Mouse (Mus musculus) layer of hippocampus, postnatal 25 days (tissue): ENCODE measurements around the gene Aatk. TPM values are rescaled to one million over a fixed set of nuclear protein-coding genes. Genes with fewer than 3 reads are reported as not detected.

Experiments
- DNase-seq, 2 experiments: peaks; one replicate each; pipeline ENCODE4 v3.0.0; 2022; ENCODE audit warnings: mixed read lengths in 2 of 2, low spot score in 1 of 2; ENCODE audit errors: extremely low spot score in 1 of 2
- microRNA-seq, 2 experiments: library from miRNA; unstranded; fragments of <30 nt; microRNA quantifications; one replicate each; pipeline ENCODE4 v1.2.0; 2021
- total RNA-seq, 2 experiments: library from RNA; stranded (reverse); gene quantifications; 2 replicates each; pipeline ENCODE4 v1.2.3; 2021

Gene Aatk
- total RNA-seq, 2 experiments from 2014 or later = 221 to 225 TPM

DNA sequence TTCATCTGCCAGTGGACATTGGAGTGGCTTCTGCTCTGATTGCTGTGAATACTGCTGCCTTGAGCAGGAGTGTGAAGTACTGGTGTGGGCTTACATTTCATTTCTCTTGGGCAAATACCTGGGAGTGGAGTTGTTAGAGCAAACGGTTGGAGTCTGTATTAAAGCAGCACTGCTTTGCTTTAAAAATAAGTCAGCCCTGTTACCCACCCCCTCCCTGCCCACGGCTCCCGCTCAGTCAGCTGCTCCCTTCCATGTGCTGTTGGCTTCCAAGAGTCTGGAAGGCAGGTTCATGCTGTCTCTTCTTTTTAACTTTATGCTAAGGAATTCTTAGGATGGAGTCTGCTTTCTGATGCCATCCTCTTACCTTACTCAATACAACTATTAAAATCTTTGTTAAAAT is 85.5 kb downstream of the Aatk start:
- DNase-seq = no peak

DNA sequence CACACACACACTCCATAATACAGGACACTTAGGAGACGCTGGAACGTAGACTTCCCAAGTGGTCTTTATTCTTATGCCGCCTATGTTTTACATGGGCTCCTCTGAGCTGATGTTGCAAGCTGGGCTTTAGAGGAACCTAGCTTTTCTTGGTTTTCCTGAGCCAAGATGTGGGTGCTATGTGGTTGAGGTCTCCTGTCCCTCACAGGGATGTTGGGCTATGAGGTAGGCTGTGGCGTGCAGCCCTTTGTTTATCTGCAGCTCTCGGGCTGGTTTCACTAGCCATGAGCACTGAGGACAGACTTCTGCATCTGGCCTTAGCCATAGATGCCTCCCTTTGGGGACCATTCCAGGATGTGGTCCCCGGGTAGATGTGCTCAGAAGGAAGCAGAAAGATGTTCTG is 86.3 kb downstream of the Aatk start:
- no peak for DNase-seq

DNA sequence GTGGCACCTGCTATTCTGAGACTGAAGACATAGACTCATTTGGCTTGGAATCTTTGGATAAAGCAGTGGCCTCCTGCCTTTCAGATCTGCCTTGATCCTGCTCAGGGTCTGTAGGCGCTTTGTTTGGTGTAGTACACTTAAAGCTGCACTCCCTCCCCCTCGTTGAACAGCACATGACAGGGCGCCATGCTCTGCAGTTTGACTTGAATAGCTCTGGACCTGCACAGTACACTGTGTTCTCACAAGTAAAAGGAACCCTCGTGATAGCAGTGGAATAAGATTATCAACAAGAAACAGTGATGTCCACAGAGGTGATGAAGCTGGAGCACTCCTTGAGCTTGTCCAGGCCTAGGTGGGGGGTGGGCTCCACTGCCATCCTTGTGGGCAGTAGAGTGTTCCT is 87.3 kb downstream of the Aatk start:
- DNase-seq = no peak

- no peak for DNase-seq
Observed at GRCm38 (mm10) chr11:119958856-119959255, 88.1 kb downstream of the Aatk start.

Small RNA genes within 50 kb of the gene (microRNA-seq; reads per million reads assigned to microRNA genes)
- gene Gm25948 (0 to 0.18 reads per million in 2 experiments), gene Mir3065 (0 reads per million in 2 experiments), gene Mir338 (0 reads per million in 2 experiments)

Other genes with a start within 250 kb of the Aatk start
- 10 to 100 TPM; 38.0 to 39.7 TPM for gene Chmp6, start 133.7 kb downstream of the Aatk start, total RNA-seq
- gene Baiap2, start 104.4 kb downstream of the Aatk start, total RNA-seq = 100 to 1,000 TPM; 226 to 231 TPM
- 10 to 100 TPM; 31.7 to 37.2 TPM for gene Cep131, start 39.7 kb upstream of the Aatk start, total RNA-seq
- gene Tepsin, start 51.6 kb upstream of the Aatk start, total RNA-seq = 10 to 100 TPM; 15.8 to 17.6 TPM
- 10 to 100 TPM; 36.0 to 45.9 TPM for gene Ndufaf8, start 51.8 kb upstream of the Aatk start, total RNA-seq
- 10 to 100 TPM; 85.3 to 88.5 TPM for gene Slc38a10, start 104.2 kb upstream of the Aatk start, total RNA-seq
- 10 to 100 TPM; 17.7 to 22.6 TPM for gene Bahcc1, start 185.8 kb upstream of the Aatk start, total RNA-seq